Mouse (Mus musculus): Measurements from ENCODE around the gene Egfem1.

Gene Egfem1

GRCm38 (mm10) chr3:29345805-29346204 is 264.0 kb downstream of the Egfem1 start:
- DNase-seq (ENCODE audit: low spot score) = no peak

GRCm38 (mm10) chr3:29366907-29367306 is 285.1 kb downstream of the Egfem1 start:
- DNase-seq (ENCODE audit: low spot score) = no peak

- no peak for DNase-seq (ENCODE audit: low spot score)
These were observed 288.7 kb downstream of the Egfem1 start for GRCm38 (mm10) chr3:29370519-29370918.

GRCm38 (mm10) chr3:29381255-29381654 is 299.4 kb downstream of the Egfem1 start:
- no peak for DNase-seq (ENCODE audit: low spot score)

GRCm38 (mm10) chr3:29399064-29399463 is 317.2 kb downstream of the Egfem1 start:
- no peak for DNase-seq (ENCODE audit: low spot score)

GRCm38 (mm10) chr3:29421634-29422033 is 339.8 kb downstream of the Egfem1 start:
- DNase-seq (ENCODE audit: low spot score) = no peak

- no peak for DNase-seq (ENCODE audit: low spot score)
These were observed 350.6 kb downstream of the Egfem1 start for GRCm38 (mm10) chr3:29432109-29433091.

- DNase-seq (ENCODE audit: low spot score) = no peak
These were observed 361.2 kb downstream of the Egfem1 start for GRCm38 (mm10) chr3:29443024-29443423.

GRCm38 (mm10) chr3:29444661-29445060 is 362.8 kb downstream of the Egfem1 start:
- peak; percentile 26 for DNase-seq (ENCODE audit: low spot score)

- DNase-seq (ENCODE audit: low spot score) = no peak
These were observed 364.3 kb downstream of the Egfem1 start for GRCm38 (mm10) chr3:29446081-29446480.

GRCm38 (mm10) chr3:29448829-29449406 is 367.1 kb downstream of the Egfem1 start:
- no peak for DNase-seq (ENCODE audit: low spot score)

GRCm38 (mm10) chr3:29498211-29498610 is 416.4 kb downstream of the Egfem1 start:
- DNase-seq (ENCODE audit: low spot score) = no peak

GRCm38 (mm10) chr3:29499188-29499587 is 417.4 kb downstream of the Egfem1 start:
- no peak for DNase-seq (ENCODE audit: low spot score)

GRCm38 (mm10) chr3:29525298-29525962 is 443.6 kb downstream of the Egfem1 start:
- DNase-seq (ENCODE audit: low spot score) = no peak

- DNase-seq (ENCODE audit: low spot score) = no peak
These were observed 444.1 kb downstream of the Egfem1 start for GRCm38 (mm10) chr3:29525963-29526301.

- no peak for DNase-seq (ENCODE audit: low spot score)
These were observed 457.4 kb downstream of the Egfem1 start for GRCm38 (mm10) chr3:29539211-29539610.

- DNase-seq (ENCODE audit: low spot score) = no peak
These were observed 458.1 kb downstream of the Egfem1 start for GRCm38 (mm10) chr3:29539902-29540301.

GRCm38 (mm10) chr3:29541477-29542079 is 459.8 kb downstream of the Egfem1 start:
- no peak for DNase-seq (ENCODE audit: low spot score)

- no peak for DNase-seq (ENCODE audit: low spot score)
These were observed 462.2 kb downstream of the Egfem1 start for GRCm38 (mm10) chr3:29544056-29544455.

GRCm38 (mm10) chr3:29563171-29563570 is 481.3 kb downstream of the Egfem1 start:
- DNase-seq (ENCODE audit: low spot score) = no peak

GRCm38 (mm10) chr3:29578055-29578860 is 496.4 kb downstream of the Egfem1 start:
- DNase-seq (ENCODE audit: low spot score) = no peak

GRCm38 (mm10) chr3:29582749-29583148 is 500.9 kb downstream of the Egfem1 start:
- DNase-seq (ENCODE audit: low spot score) = no peak

Data from ovary, postnatal 14 days (tissue).